Mouse (Mus musculus) adrenal gland, postnatal 25 days (tissue): ENCODE data around the gene Stat5a. TPM values are rescaled to one million over a fixed set of nuclear protein-coding genes. Genes with fewer than 3 reads are reported as not detected.

Experiments
- total RNA-seq: library from RNA; stranded (reverse); gene quantifications from 2 replicates; pipeline ENCODE4 v1.2.3, GENCODE M21; 2021

The Stat5a gene
- total RNA-seq, 1 experiment from 2014 or later, result 54.5 TPM

Other genes with a start within 250 kb of the Stat5a start
- gene Nkiras2, start 240.1 kb upstream of the Stat5a start, total RNA-seq, result 40.3 and 46.8 TPM in 2 replicates
- 237 and 251 TPM in 2 replicates for gene Dnajc7, start 239.2 kb upstream of the Stat5a start, total RNA-seq
- gene Zfp385c, start 166.9 kb upstream of the Stat5a start, total RNA-seq, result 0.43 TPM in 1 of 2 replicates, not detected in the other
- 47.4 and 63.8 TPM in 2 replicates for gene Dhx58, start 155.1 kb upstream of the Stat5a start, total RNA-seq
- 52.2 and 53.5 TPM in 2 replicates for gene Kat2a, start 146.9 kb upstream of the Stat5a start, total RNA-seq
- not detected in 2 replicates for gene Hspb9, start 145.5 kb upstream of the Stat5a start, total RNA-seq
- gene Rab5c, start 121.1 kb upstream of the Stat5a start, total RNA-seq, result 160 and 171 TPM in 2 replicates
- gene Kcnh4, start 99.4 kb upstream of the Stat5a start, total RNA-seq, result 0.21 TPM in 1 of 2 replicates, not detected in the other
- not detected in 2 replicates for gene Hcrt, start 96.4 kb upstream of the Stat5a start, total RNA-seq
- 21.0 and 32.1 TPM in 2 replicates for gene Ghdc, start 88.4 kb upstream of the Stat5a start, total RNA-seq
- gene Stat5b, start 8.6 kb upstream of the Stat5a start, total RNA-seq, result 89.0 and 123 TPM in 2 replicates
- gene Stat3, start 80.2 kb downstream of the Stat5a start, total RNA-seq, result 81.5 and 88.6 TPM in 2 replicates
- gene Cavin1, start 111.5 kb downstream of the Stat5a start, total RNA-seq, result 224 and 271 TPM in 2 replicates
- 106 and 144 TPM in 2 replicates for gene Atp6v0a1, start 150.1 kb downstream of the Stat5a start, total RNA-seq
- gene Naglu, start 210.7 kb downstream of the Stat5a start, total RNA-seq, result 39.3 and 54.1 TPM in 2 replicates
- gene Hsd17b1, start 219.1 kb downstream of the Stat5a start, total RNA-seq, result 2.6 and 3.3 TPM in 2 replicates
- gene Coasy, start 223.2 kb downstream of the Stat5a start, total RNA-seq, result 93.5 and 115 TPM in 2 replicates
- 55.2 and 70.0 TPM in 2 replicates for gene Mlx, start 227.9 kb downstream of the Stat5a start, total RNA-seq
- 7.1 and 9.4 TPM in 2 replicates for gene Psmc3ip, start 236.1 kb downstream of the Stat5a start, total RNA-seq